Mouse (Mus musculus) neural tube, embryonic 13.5 days (tissue): Measurements from ENCODE around the gene Polk. TPM values are rescaled to one million over a fixed set of nuclear protein-coding genes. Genes with fewer than 3 reads are reported as not detected.
A peak's percentile ranks its signal among the peaks of the same experiment; 100 is the strongest.

Source experiments
- ATAC-seq: fragments of 200-750 bp; cut with Nextera tagmentation; 2 replicates; pipeline ENCODE4 v1.8.0; 2017; ENCODE audit warnings: low read depth, mild to moderate bottlenecking, moderate TSS enrichment, moderate library complexity
- H3K27ac ChIP-seq: fragments of 300-500 bp; sonication (generic); replicated peaks from 2 replicates; pipeline ENCODE4 v1.5.1; 2015; ENCODE audit warnings: moderate library complexity, mild to moderate bottlenecking, inconsistent platforms
- H3K27me3 ChIP-seq: fragments of 300-500 bp; sonication (generic); 2 replicates; pipeline ENCODE4 v1.6.1; 2015; ENCODE audit warnings: mild to moderate bottlenecking, inconsistent platforms
- H3K36me3 ChIP-seq: fragments of 300-500 bp; sonication (generic); 2 replicates; pipeline ENCODE4 v1.6.1; 2015; ENCODE audit warnings: mild to moderate bottlenecking, inconsistent platforms
- H3K4me1 ChIP-seq: fragments of 300-500 bp; sonication (generic); replicated peaks from 2 replicates; pipeline ENCODE4 v1.6.1; 2015; ENCODE audit warnings: inconsistent platforms
- H3K4me2 ChIP-seq: fragments of 300-500 bp; sonication (generic); 2 replicates; pipeline ENCODE4 v1.6.1; 2015; ENCODE audit warnings: inconsistent platforms, mild to moderate bottlenecking, moderate library complexity
- H3K4me3 ChIP-seq: fragments of 300-500 bp; sonication (generic); 2 replicates; pipeline ENCODE4 v1.5.1; 2015; ENCODE audit warnings: mild to moderate bottlenecking, inconsistent platforms
- H3K9ac ChIP-seq: fragments of 300-500 bp; sonication (generic); 2 replicates; pipeline ENCODE4 v1.6.1; 2015; ENCODE audit warnings: moderate library complexity, mild to moderate bottlenecking, inconsistent platforms
- H3K9me3 ChIP-seq: fragments of 300-500 bp; sonication (generic); 2 replicates; pipeline ENCODE4 v1.6.1; 2016; ENCODE audit warnings: inconsistent platforms
- WGBS: fragments of 180-500 bp; shearing (Covaris S2); methylation state at CpG from one replicate; pipeline ENCODE4 v1.1.7; 2015; 5-methylcytosine and 5-hydroxymethylcytosine counted together
- polyA plus RNA-seq: library from polyadenylated mRNA; unstranded; fragments of >200 nt; fragmentation: Nextera tagmentation; extraction: Ambion mirVana; gene quantifications from 2 replicates; pipeline ENCODE4 v1.2.1, GENCODE M21; 2015

The Polk gene
- polyA plus RNA-seq, 1 experiment from 2014 or later = 5.6 TPM

GRCm38 (mm10) chr13:96547250-96547649 is 4.9 kb upstream of the Polk start:
- H3K27me3 ChIP-seq = no peaks in the 10 kb centered on the region
- peaks cover 2% of the 10 kb centered on the region; the same call in 1 of the 2 replicates for H3K36me3 ChIP-seq
- no peak for ATAC-seq
- H3K27ac ChIP-seq = no peak overlapping the region
- WGBS = 94% methylated on average over 1 of the region's 1 CpGs
- no peak overlapping the region for H3K4me3 ChIP-seq
- peaks cover 26% of the 10 kb centered on the region for H3K4me1 ChIP-seq
- H3K9ac ChIP-seq = no peak overlapping the region
- H3K9me3 ChIP-seq = no peaks in the 10 kb centered on the region
- no peak overlapping the region for H3K4me2 ChIP-seq

- H3K4me3 ChIP-seq = no peak overlapping the region
- H3K4me1 ChIP-seq = peaks cover 31% of the 10 kb centered on the region
- no peaks in the 10 kb centered on the region for H3K27me3 ChIP-seq
- ATAC-seq = no peak
- no peak overlapping the region for H3K9ac ChIP-seq
- 78% methylated on average over 2 of the region's 2 CpGs for WGBS
- H3K4me2 ChIP-seq = no peak overlapping the region
- H3K9me3 ChIP-seq = no peaks in the 10 kb centered on the region
- H3K36me3 ChIP-seq = peaks cover under 1% of the 10 kb centered on the region; the same call in 1 of the 2 replicates
- H3K27ac ChIP-seq = no peak overlapping the region
Measured at GRCm38 (mm10) chr13:96544506-96544905, 2.1 kb upstream of the Polk start.

- Histone ChIP-seq H3K9me3 (no peaks in the 10 kb centered on the region), H3K27ac (peak overlapping the region; percentile 98), H3K9ac (peak overlapping the region; percentile 93), H3K36me3 (no peaks in the 10 kb centered on the region), H3K4me3 (peak overlapping the region; percentile 99), H3K4me2 (peak overlapping the region; percentile 73), H3K4me1 (peaks cover 31% of the 10 kb centered on the region), H3K27me3 (no peaks in the 10 kb centered on the region)
- WGBS = under 1% methylated on average over 71 of the region's 73 CpGs
- ATAC-seq = peak; percentile 87
Measured at GRCm38 (mm10) chr13:96542901-96543891, 817 bp upstream of the Polk start.

- H3K4me1 ChIP-seq = peaks cover 24% of the 10 kb centered on the region
- no peak overlapping the region for H3K9ac ChIP-seq
- no peaks in the 10 kb centered on the region for H3K36me3 ChIP-seq
- 56% methylated on average over 2 of the region's 2 CpGs for WGBS
- no peak for ATAC-seq
- peak overlapping the region; percentile 99 for H3K4me3 ChIP-seq
- peak overlapping the region; percentile 61 for H3K4me2 ChIP-seq
- H3K27me3 ChIP-seq = no peaks in the 10 kb centered on the region
- H3K9me3 ChIP-seq = no peaks in the 10 kb centered on the region
- no peak overlapping the region for H3K27ac ChIP-seq
Measured at GRCm38 (mm10) chr13:96541381-96541780, 998 bp downstream of the Polk start.

- 0 out of 2 replicates have a peak, but pooled peaks cover 5% of the 10 kb centered on the region for H3K4me1 ChIP-seq
Measured at GRCm38 (mm10) chr13:96538103-96538502, 4.3 kb downstream of the Polk start.

GRCm38 (mm10) chr13:96536821-96537572 is 5.4 kb downstream of the Polk start:
- no peaks in the 10 kb centered on the region for H3K36me3 ChIP-seq
- no peak overlapping the region for H3K4me2 ChIP-seq
- no peaks in the 10 kb centered on the region for H3K27me3 ChIP-seq
- no peak for ATAC-seq
- no peak overlapping the region for H3K4me3 ChIP-seq
- no peaks in the 10 kb centered on the region for H3K9me3 ChIP-seq
- H3K9ac ChIP-seq = no peak overlapping the region
- WGBS = 84% methylated on average over 5 of the region's 5 CpGs
- H3K27ac ChIP-seq = no peak overlapping the region
- 0 out of 2 replicates have a peak, but pooled peaks cover 5% of the 10 kb centered on the region for H3K4me1 ChIP-seq

More at GRCm38 (mm10) chr13:96538103-96538502, 4.3 kb downstream of the Polk start:
- no peak overlapping the region for H3K9ac ChIP-seq
- H3K4me2 ChIP-seq = no peak overlapping the region
- no peaks in the 10 kb centered on the region for H3K9me3 ChIP-seq
- H3K4me3 ChIP-seq = no peak overlapping the region
- no peaks in the 10 kb centered on the region for H3K27me3 ChIP-seq
- 91% methylated on average over 3 of the region's 3 CpGs for WGBS
- H3K27ac ChIP-seq = no peak overlapping the region
- ATAC-seq = no peak
- H3K36me3 ChIP-seq = no peaks in the 10 kb centered on the region

GRCm38 (mm10) chr13:96533742-96534141 is 8.6 kb downstream of the Polk start:
- no peak for ATAC-seq
- Histone ChIP-seq H3K9ac (no peak overlapping the region), H3K4me1 (no peaks in the 10 kb centered on the region), H3K27me3 (no peaks in the 10 kb centered on the region), H3K9me3 (no peaks in the 10 kb centered on the region), H3K4me2 (no peak overlapping the region), H3K27ac (no peak overlapping the region), H3K4me3 (no peak overlapping the region), H3K36me3 (no peaks in the 10 kb centered on the region)
- WGBS = 64% methylated on average over 2 of the region's 2 CpGs

- Histone ChIP-seq H3K4me1 (no peaks in the 10 kb centered on the region), H3K27me3 (no peaks in the 10 kb centered on the region), H3K27ac (no peak overlapping the region), H3K4me3 (no peak overlapping the region), H3K9ac (no peak overlapping the region), H3K4me2 (no peak overlapping the region), H3K9me3 (no peaks in the 10 kb centered on the region), H3K36me3 (no peaks in the 10 kb centered on the region)
- 87% methylated on average over 6 of the region's 6 CpGs for WGBS
- ATAC-seq = no peak
Measured at GRCm38 (mm10) chr13:96532176-96532575, 10.2 kb downstream of the Polk start.

GRCm38 (mm10) chr13:96530064-96530463 is 12.3 kb downstream of the Polk start:
- Histone ChIP-seq H3K27me3 (no peaks in the 10 kb centered on the region), H3K36me3 (no peaks in the 10 kb centered on the region), H3K4me3 (no peak overlapping the region), H3K27ac (no peak overlapping the region), H3K9me3 (no peaks in the 10 kb centered on the region), H3K4me2 (no peak overlapping the region), H3K9ac (no peak overlapping the region), H3K4me1 (no peaks in the 10 kb centered on the region)
- no peak for ATAC-seq
- 93% methylated on average over 9 of the region's 9 CpGs for WGBS

- H3K4me2 ChIP-seq = no peak overlapping the region
- H3K9ac ChIP-seq = no peak overlapping the region
- no peaks in the 10 kb centered on the region for H3K9me3 ChIP-seq
- H3K4me3 ChIP-seq = no peak overlapping the region
- no peaks in the 10 kb centered on the region for H3K27me3 ChIP-seq
- H3K4me1 ChIP-seq = no peaks in the 10 kb centered on the region
- WGBS = 97% methylated on average over 3 of the region's 3 CpGs
- no peak for ATAC-seq
- H3K36me3 ChIP-seq = no peaks in the 10 kb centered on the region
- no peak overlapping the region for H3K27ac ChIP-seq
Measured at GRCm38 (mm10) chr13:96529542-96529941, 12.8 kb downstream of the Polk start.

GRCm38 (mm10) chr13:96528776-96529175 is 13.6 kb downstream of the Polk start:
- no peaks in the 10 kb centered on the region for H3K9me3 ChIP-seq
- no peak overlapping the region for H3K27ac ChIP-seq
- no peak overlapping the region for H3K9ac ChIP-seq
- no peaks in the 10 kb centered on the region for H3K4me1 ChIP-seq
- no peak overlapping the region for H3K4me2 ChIP-seq
- H3K4me3 ChIP-seq = no peak overlapping the region
- ATAC-seq = no peak
- H3K27me3 ChIP-seq = no peaks in the 10 kb centered on the region
- WGBS = 94% methylated on average over 3 of the region's 3 CpGs
- H3K36me3 ChIP-seq = no peaks in the 10 kb centered on the region

- no peak for ATAC-seq
- Histone ChIP-seq H3K9me3 (no peaks in the 10 kb centered on the region), H3K36me3 (no peaks in the 10 kb centered on the region), H3K4me1 (no peaks in the 10 kb centered on the region), H3K4me3 (no peak overlapping the region), H3K9ac (no peak overlapping the region), H3K27ac (no peak overlapping the region), H3K4me2 (no peak overlapping the region), H3K27me3 (no peaks in the 10 kb centered on the region)
- 87% methylated on average over 11 of the region's 11 CpGs for WGBS
Measured at GRCm38 (mm10) chr13:96527856-96528255, 14.5 kb downstream of the Polk start.
